Mouse (Mus musculus) testis, postnatal 10 days (tissue): ENCODE measurements around the gene Hbq1b.

Source experiments
- DNase-seq: peaks from one replicate; pipeline ENCODE4 v3.0.0; 2021; ENCODE audit warnings: low spot score

The Hbq1b gene

GRCm38 (mm10) chr11:32300279-32301267, 13.8 kb downstream of the Hbq1b start:
- DNase-seq = no peak

GRCm38 (mm10) chr11:32301506-32301905, 14.7 kb downstream of the Hbq1b start:
- DNase-seq = no peak

- no peak for DNase-seq
Measured at GRCm38 (mm10) chr11:32302824-32303419, 16.2 kb downstream of the Hbq1b start.

- DNase-seq = no peak
Measured at GRCm38 (mm10) chr11:32303455-32303854, 16.7 kb downstream of the Hbq1b start.

GRCm38 (mm10) chr11:32307006-32307405, 20.2 kb downstream of the Hbq1b start:
- no peak for DNase-seq

GRCm38 (mm10) chr11:32309446-32309845, 22.7 kb downstream of the Hbq1b start:
- no peak for DNase-seq

GRCm38 (mm10) chr11:32309928-32310327, 23.2 kb downstream of the Hbq1b start:
- no peak for DNase-seq

GRCm38 (mm10) chr11:32316009-32316408, 29.2 kb downstream of the Hbq1b start:
- DNase-seq = no peak

- DNase-seq = no peak
Measured at GRCm38 (mm10) chr11:32320507-32321195, 33.9 kb downstream of the Hbq1b start.

GRCm38 (mm10) chr11:32321196-32321565, 34.4 kb downstream of the Hbq1b start:
- peak; percentile 86 for DNase-seq

- DNase-seq = peak; percentile 95
Measured at GRCm38 (mm10) chr11:32324609-32325008, 37.8 kb downstream of the Hbq1b start.

- DNase-seq = no peak
Measured at GRCm38 (mm10) chr11:32331075-32331474, 44.3 kb downstream of the Hbq1b start.

GRCm38 (mm10) chr11:32331861-32332260, 45.1 kb downstream of the Hbq1b start:
- no peak for DNase-seq

GRCm38 (mm10) chr11:32333235-32333634, 46.5 kb downstream of the Hbq1b start:
- DNase-seq = no peak

GRCm38 (mm10) chr11:32336435-32336907, 49.7 kb downstream of the Hbq1b start:
- DNase-seq = no peak
